Mouse (Mus musculus) spleen, adult 2 months (tissue): ENCODE measurements around the gene Rabep2.

Experiments
- CTCF ChIP-seq: fragments of 200-500 bp; IDR thresholded peaks from 2 replicates; pipeline ENCODE4 v1.5.1; 2011; ENCODE audit warnings: mild to moderate bottlenecking, inconsistent platforms; ENCODE audit not compliant: insufficient read depth, insufficient read length, insufficient replicate concordance; ENCODE audit errors: extremely low read depth
- POLR2A ChIP-seq: fragments of 200-500 bp; IDR thresholded peaks from 2 replicates; pipeline ENCODE4 v1.6.1; 2011; ENCODE audit warnings: low read depth, low read length, inconsistent platforms

DNA sequence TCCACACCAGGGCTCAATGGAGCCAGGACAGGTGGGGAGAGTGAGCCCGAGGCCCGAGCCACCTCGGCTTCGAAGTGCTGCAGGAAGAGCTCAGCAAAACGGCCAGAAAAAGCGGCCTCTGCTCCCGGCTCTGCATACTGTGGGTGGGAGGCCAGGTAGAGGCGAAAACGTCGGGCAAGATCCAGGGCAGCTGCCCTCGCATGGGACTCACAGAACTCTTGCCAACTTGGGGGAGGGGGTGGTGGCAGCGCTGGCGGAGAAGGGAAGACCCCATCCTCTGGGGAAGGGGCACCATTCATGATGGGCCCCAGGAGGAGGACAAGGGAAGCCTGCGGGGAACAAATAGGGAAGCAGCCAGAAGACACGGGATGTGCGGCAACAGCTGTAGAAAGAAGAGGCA lies 44.2 kb downstream of the Rabep2 start:
- TF ChIP-seq CTCF (no peak), POLR2A (no peak)
